Mouse (Mus musculus) midbrain, embryonic 15.5 days (tissue): ENCODE data around the gene Sec63. TPM values are rescaled to one million over a fixed set of nuclear protein-coding genes. Genes with fewer than 3 reads are reported as not detected.

Experiments
- ATAC-seq: fragments of 200-750 bp; cut with Nextera tagmentation; replicated peaks from 2 replicates; pipeline ENCODE4 v1.8.0; 2017; ENCODE audit warnings: moderate TSS enrichment
- H3K27ac ChIP-seq: fragments of 300-500 bp; sonication (generic); 2 replicates; pipeline ENCODE4 v1.5.1; 2015; ENCODE audit warnings: mild to moderate bottlenecking, inconsistent platforms
- H3K27me3 ChIP-seq: fragments of 300-500 bp; sonication (generic); replicated peaks from 2 replicates; pipeline ENCODE4 v1.6.1; 2015; ENCODE audit warnings: inconsistent platforms
- H3K36me3 ChIP-seq: fragments of 300-500 bp; sonication (generic); replicated peaks from 2 replicates; pipeline ENCODE4 v1.6.1; 2015; ENCODE audit warnings: inconsistent platforms
- H3K4me1 ChIP-seq: fragments of 300-500 bp; sonication (generic); 2 replicates; pipeline ENCODE4 v1.6.1; 2015; ENCODE audit warnings: inconsistent platforms
- H3K4me2 ChIP-seq: fragments of 300-500 bp; sonication (generic); 2 replicates; pipeline ENCODE4 v1.6.1; 2015; ENCODE audit warnings: inconsistent platforms, mild to moderate bottlenecking, moderate library complexity
- H3K4me3 ChIP-seq: fragments of 300-500 bp; sonication (generic); 2 replicates; pipeline ENCODE4 v1.5.1; 2015; ENCODE audit warnings: mild to moderate bottlenecking, inconsistent platforms
- H3K9ac ChIP-seq: fragments of 300-500 bp; sonication (generic); 2 replicates; pipeline ENCODE4 v1.6.1; 2015; ENCODE audit warnings: mild to moderate bottlenecking, inconsistent platforms
- H3K9me3 ChIP-seq: fragments of 300-500 bp; sonication (generic); 2 replicates; pipeline ENCODE4 v1.6.1; 2016; ENCODE audit warnings: inconsistent platforms
- WGBS: fragments of 180-500 bp; shearing (Covaris S2); methylation state at CpG from one replicate; pipeline ENCODE4 v1.1.7; 2015; ENCODE audit warnings: mixed read lengths; 5-methylcytosine and 5-hydroxymethylcytosine counted together
- polyA plus RNA-seq: library from polyadenylated mRNA; unstranded; fragments of >200 nt; fragmentation: Nextera tagmentation; extraction: Ambion mirVana; gene quantifications from 2 replicates; pipeline ENCODE4 v1.2.1, GENCODE M21; 2015

The Sec63 gene
- 19.5 and 20.8 TPM in 2 replicates for polyA plus RNA-seq

GRCm38 (mm10) chr10:42760999-42761900 lies at the start of gene Sec63:
Gene Sec63 (plus strand): TSS chr10:42761496.
- WGBS, result under 1% methylated on average over 26 of the region's 81 CpGs
- peak; percentile 97 for ATAC-seq
- Histone ChIP-seq H3K4me2 (peak within 1 kb of the TSS; percentile 85), H3K27ac (peak within 1 kb of the TSS; percentile 94), H3K4me1 (peaks cover 31% of the 10 kb centered on the region), H3K27me3 (no peaks in the 10 kb centered on the region), H3K36me3 (no peaks in the 10 kb centered on the region), H3K9ac (peak within 1 kb of the TSS; percentile 77), H3K9me3 (no peaks in the 10 kb centered on the region), H3K4me3 (peak within 1 kb of the TSS; percentile 53)

DNA sequence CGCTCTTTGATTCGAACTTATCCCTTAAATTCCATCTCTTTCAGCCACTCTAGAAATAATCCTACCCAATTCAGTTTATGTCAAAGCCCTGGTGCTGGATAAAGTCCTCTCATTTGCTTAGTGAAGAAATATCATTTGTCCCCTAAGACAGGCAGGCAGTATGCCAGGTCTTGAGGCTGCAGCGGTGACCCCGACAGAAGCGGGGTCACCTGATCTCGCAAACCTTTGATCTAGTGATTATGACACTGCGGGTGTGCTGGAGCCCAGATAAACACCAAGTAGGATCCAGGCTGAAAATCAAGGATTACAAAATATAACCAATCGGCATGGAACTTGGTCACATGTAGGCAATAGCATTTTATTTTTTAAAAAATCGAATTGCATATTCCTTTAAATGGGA lies 46.6 kb upstream of the Sec63 start:
- 12% methylated on average over 9 of the region's 9 CpGs for WGBS
- no peak overlapping the region for H3K4me3 ChIP-seq
- H3K36me3 ChIP-seq, result no peaks in the 10 kb centered on the region
- peaks cover 16% of the 10 kb centered on the region for H3K4me1 ChIP-seq
- no peaks in the 10 kb centered on the region for H3K9me3 ChIP-seq
- no peak overlapping the region for H3K9ac ChIP-seq
- H3K4me2 ChIP-seq, result peak overlapping the region; percentile 32; the same call in 1 of the 2 replicates
- H3K27me3 ChIP-seq, result no peaks in the 10 kb centered on the region
- no peak overlapping the region for H3K27ac ChIP-seq
- ATAC-seq, result no peak

DNA sequence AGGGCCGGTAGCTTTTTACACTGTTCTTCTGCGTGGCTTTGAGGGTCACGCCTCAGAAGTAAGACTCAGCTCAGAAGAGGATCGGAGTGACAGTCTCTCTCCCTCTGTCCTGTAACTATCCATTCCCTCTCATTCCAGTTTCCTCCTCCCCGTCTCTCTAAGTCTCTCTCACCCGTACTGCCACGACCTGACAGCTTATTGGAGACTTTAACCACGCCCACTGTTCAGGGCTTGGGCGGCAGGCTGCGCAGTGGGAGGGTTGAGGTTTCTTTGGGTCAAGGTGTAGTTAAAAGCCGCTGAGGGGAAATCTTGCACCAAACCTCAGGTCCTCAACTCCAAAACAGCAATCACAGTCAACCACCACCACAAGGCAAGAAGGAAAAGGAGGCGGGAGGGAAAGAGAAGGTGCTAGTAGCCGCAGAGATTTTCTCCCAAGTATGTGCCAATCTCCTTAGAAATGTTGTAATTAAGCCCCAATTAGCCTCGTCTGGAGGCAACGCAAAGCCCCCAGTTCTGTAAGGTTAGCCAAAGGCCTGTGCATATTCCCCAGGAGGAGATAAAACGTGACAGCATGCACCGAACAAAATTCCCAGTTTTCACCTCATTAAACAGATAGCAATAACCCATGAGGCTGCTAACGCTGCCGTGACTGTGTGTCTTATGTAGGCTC lies 45.8 kb upstream of the Sec63 start:
- Histone ChIP-seq H3K9me3 (no peaks in the 10 kb centered on the region), H3K27me3 (no peaks in the 10 kb centered on the region), H3K4me2 (peak overlapping the region; percentile 32; the same call in 1 of the 2 replicates), H3K36me3 (no peaks in the 10 kb centered on the region), H3K4me3 (0 out of 2 replicates have a peak overlapping the region, but pooled peaks have one; percentile 1), H3K27ac (no peak overlapping the region), H3K9ac (no peak overlapping the region), H3K4me1 (peaks cover 16% of the 10 kb centered on the region)
- 14% methylated on average over 19 of the region's 19 CpGs for WGBS
- ATAC-seq, result 0 out of 2 replicates have a peak, but pooled peaks have one; percentile 48

DNA sequence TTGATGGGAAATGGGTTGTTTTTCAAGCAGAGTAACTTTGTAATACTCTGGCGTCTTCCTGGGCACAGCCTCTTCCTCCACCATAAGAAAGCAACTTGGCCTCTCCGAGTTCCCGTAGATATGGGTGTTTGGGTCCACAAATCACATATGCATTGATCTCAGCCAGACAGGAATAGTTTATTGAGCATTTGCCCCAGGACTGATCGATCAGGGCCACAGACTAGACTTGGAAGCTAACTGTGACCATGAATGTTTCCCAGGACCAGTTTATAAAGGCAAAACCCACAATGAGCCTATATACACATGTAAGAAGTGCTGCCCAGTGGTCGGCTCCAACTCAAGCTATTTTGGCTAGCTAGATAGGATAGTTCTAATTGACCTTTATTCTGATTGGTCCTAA lies 39.2 kb upstream of the Sec63 start:
- 89% methylated on average over 5 of the region's 5 CpGs for WGBS
- no peaks in the 10 kb centered on the region for H3K27me3 ChIP-seq
- H3K4me3 ChIP-seq, result no peak overlapping the region
- H3K36me3 ChIP-seq, result no peaks in the 10 kb centered on the region
- H3K4me2 ChIP-seq, result no peak overlapping the region
- peaks cover 3% of the 10 kb centered on the region; the same call in 1 of the 2 replicates for H3K4me1 ChIP-seq
- no peak overlapping the region for H3K27ac ChIP-seq
- no peaks in the 10 kb centered on the region for H3K9me3 ChIP-seq
- no peak for ATAC-seq
- no peak overlapping the region for H3K9ac ChIP-seq

GRCm38 (mm10) chr10:42723275-42724232 lies 37.7 kb upstream of the Sec63 start:
- Histone ChIP-seq H3K9ac (no peak overlapping the region), H3K4me1 (peaks cover 3% of the 10 kb centered on the region; the same call in 1 of the 2 replicates), H3K9me3 (no peaks in the 10 kb centered on the region), H3K36me3 (no peaks in the 10 kb centered on the region), H3K27me3 (no peaks in the 10 kb centered on the region), H3K4me2 (no peak overlapping the region), H3K27ac (no peak overlapping the region), H3K4me3 (no peak overlapping the region)
- no peak for ATAC-seq
- WGBS, result 64% methylated on average over 13 of the region's 13 CpGs

DNA sequence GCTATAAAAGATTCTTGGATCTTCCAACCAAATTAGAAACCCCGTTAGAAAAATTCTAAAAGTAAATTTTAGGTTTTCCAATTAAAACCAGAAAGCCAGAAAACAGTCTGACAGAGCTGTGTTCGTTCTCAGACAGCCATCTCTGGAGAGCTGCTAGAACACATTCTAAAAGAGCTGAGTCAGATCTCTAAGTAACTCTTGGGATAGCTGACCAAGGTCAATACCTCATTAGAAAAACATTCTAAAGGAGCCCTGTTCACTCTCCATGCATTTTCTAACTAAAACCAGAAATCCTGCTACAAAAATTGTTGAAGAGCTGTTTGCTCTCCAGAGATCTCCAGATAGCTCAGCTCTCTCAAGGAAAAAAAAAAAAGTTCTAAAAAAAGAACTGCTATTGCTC lies 31.7 kb upstream of the Sec63 start:
- 79% methylated on average over 2 of the region's 2 CpGs for WGBS
- no peak for ATAC-seq
- Histone ChIP-seq H3K4me3 (no peak overlapping the region), H3K4me1 (no peaks in the 10 kb centered on the region), H3K4me2 (no peak overlapping the region), H3K27ac (no peak overlapping the region), H3K36me3 (no peaks in the 10 kb centered on the region), H3K9me3 (no peaks in the 10 kb centered on the region), H3K27me3 (no peaks in the 10 kb centered on the region), H3K9ac (no peak overlapping the region)

DNA sequence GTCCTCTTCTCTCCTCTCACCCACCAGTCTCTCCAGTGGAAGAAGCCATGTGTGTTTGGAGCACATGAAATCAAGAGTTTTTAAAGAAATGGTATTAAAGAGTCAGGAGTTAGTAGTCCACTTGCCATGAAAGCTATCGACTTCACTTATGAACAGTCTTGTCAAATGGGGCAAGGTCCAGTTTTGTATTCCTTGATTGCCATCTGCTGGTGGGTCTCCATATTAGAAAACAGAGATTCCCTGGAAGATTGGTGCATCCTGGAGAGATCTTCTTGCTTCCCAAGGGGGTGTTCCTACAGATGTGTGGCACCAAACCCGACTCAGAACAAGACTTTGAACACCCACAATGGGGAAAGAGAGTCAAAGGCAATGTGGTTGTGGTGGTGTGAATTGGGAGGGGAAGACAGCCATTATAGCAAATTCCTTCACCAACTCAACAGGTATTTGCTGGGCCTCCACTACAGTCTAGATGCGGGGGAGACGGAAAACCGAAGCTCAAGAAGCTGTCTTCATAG lies 26.7 kb upstream of the Sec63 start:
- no peak overlapping the region for H3K4me2 ChIP-seq
- no peaks in the 10 kb centered on the region for H3K36me3 ChIP-seq
- no peaks in the 10 kb centered on the region for H3K9me3 ChIP-seq
- H3K4me1 ChIP-seq, result no peaks in the 10 kb centered on the region
- H3K27ac ChIP-seq, result no peak overlapping the region
- no peaks in the 10 kb centered on the region for H3K27me3 ChIP-seq
- ATAC-seq, result no peak
- no peak overlapping the region for H3K4me3 ChIP-seq
- no peak overlapping the region for H3K9ac ChIP-seq
- WGBS, result 63% methylated on average over 5 of the region's 5 CpGs

DNA sequence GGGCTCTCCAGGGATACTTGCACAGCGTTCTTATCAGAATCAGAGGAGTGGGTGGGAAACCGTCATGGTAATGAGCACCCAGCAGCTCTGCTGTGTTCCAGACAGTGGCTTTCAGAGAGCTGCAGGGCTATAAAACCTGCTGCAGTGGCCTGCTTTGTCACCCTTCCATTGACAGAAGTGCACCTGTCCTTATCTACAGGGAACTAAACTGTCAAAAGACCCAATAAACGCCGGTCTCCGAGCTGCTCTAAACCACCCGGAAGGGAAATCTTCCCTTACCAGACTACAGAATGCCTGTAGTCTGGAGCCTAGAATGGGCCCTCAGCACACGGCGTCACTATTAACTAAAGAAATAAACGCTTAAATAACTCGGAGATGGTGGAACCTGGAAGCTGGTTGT lies 9.5 kb upstream of the Sec63 start:
- ATAC-seq, result no peak
- WGBS, result 76% methylated on average over 10 of the region's 10 CpGs
- no peaks in the 10 kb centered on the region for H3K4me1 ChIP-seq
- H3K36me3 ChIP-seq, result no peaks in the 10 kb centered on the region
- no peaks in the 10 kb centered on the region for H3K27me3 ChIP-seq
- no peak overlapping the region for H3K4me2 ChIP-seq
- H3K27ac ChIP-seq, result no peak overlapping the region
- no peak overlapping the region for H3K9ac ChIP-seq
- H3K9me3 ChIP-seq, result no peaks in the 10 kb centered on the region
- no peak overlapping the region for H3K4me3 ChIP-seq

- Histone ChIP-seq H3K27ac (no peak overlapping the region), H3K4me3 (no peak overlapping the region), H3K4me2 (no peak overlapping the region), H3K4me1 (no peaks in the 10 kb centered on the region), H3K9ac (no peak overlapping the region), H3K27me3 (no peaks in the 10 kb centered on the region), H3K9me3 (no peaks in the 10 kb centered on the region), H3K36me3 (no peaks in the 10 kb centered on the region)
- ATAC-seq, result no peak
- WGBS, result 71% methylated on average over 2 of the region's 2 CpGs
These were observed 7.0 kb upstream of the Sec63 start for GRCm38 (mm10) chr10:42754341-42754740.

DNA sequence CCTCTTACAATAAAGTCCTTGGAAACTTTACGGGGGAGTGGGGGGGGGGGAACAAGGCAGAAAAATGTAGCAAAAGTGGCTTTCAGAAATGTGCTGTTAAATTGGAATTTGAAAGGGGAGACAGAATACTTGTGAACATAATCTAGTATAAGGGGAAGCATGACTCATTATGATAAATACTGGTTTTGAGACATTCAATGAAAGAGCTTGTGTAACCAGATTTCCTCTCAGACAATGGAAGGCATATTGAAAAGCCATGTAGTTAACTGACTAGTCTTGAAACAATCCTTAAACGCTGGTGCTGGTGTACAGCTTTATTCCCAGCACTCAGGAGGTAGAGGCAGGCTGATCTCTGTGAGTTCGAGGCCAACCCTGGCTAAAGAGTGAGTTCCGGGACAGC lies 1.6 kb upstream of the Sec63 start:
- H3K9me3 ChIP-seq, result no peaks in the 10 kb centered on the region
- H3K4me2 ChIP-seq, result no peak overlapping the region
- H3K4me1 ChIP-seq, result peaks cover 26% of the 10 kb centered on the region
- no peak overlapping the region for H3K4me3 ChIP-seq
- H3K9ac ChIP-seq, result no peak overlapping the region
- 89% methylated on average over 4 of the region's 4 CpGs for WGBS
- no peaks in the 10 kb centered on the region for H3K36me3 ChIP-seq
- no peaks in the 10 kb centered on the region for H3K27me3 ChIP-seq
- ATAC-seq, result no peak
- H3K27ac ChIP-seq, result no peak overlapping the region

DNA sequence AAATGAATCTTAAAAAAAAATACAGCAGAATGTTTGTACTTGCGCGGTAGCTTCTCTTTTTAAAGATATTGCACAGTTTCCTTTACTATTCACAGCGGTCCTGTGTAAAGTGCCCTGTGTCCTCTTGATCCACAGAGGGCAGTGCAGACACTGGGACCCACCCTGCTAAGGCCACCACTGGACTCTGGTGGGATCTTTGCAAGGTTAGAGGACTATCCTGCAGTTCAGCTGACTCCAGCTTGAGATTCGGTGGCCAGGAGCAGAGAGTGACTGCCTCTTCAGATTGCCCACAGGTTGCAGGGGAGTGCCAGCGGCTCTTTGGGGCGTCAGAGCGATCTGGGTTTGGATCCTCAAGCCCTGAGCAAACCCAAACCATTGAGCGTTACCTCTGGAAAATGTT lies 967 bp upstream of the Sec63 start:
- 64% methylated on average over 8 of the region's 8 CpGs for WGBS

More for the DNA sequence above, 967 bp upstream of the Sec63 start:
- Histone ChIP-seq H3K27me3 (no peaks in the 10 kb centered on the region), H3K27ac (no peak overlapping the region), H3K4me2 (no peak overlapping the region), H3K4me1 (peaks cover 30% of the 10 kb centered on the region), H3K9me3 (no peaks in the 10 kb centered on the region), H3K36me3 (no peaks in the 10 kb centered on the region), H3K9ac (no peak overlapping the region), H3K4me3 (no peak overlapping the region)
- no peak for ATAC-seq
